Mouse (Mus musculus) brain, adult 2 months (tissue): ENCODE measurements around the gene Calm3.
A peak's percentile ranks its signal among the peaks of the same experiment; 100 is the strongest.

ENCODE experiments used
- DNase-seq: peaks from one replicate; pipeline ENCODE4 v3.0.0; 2011; ENCODE audit warnings: low read depth, low spot score

Gene Calm3

GRCm38 (mm10) chr7:16891641-16892351 lies 32.1 kb downstream of the Calm3 start, which contains the start of gene Gng8:
TSS of gene Gng8 (plus strand) at chr7:16891786.
- peak; percentile 93 for DNase-seq

GRCm38 (mm10) chr7:16890944-16891343 lies 33.0 kb downstream of the Calm3 start:
- peak; percentile 54 for DNase-seq

- DNase-seq = no peak
Observed at GRCm38 (mm10) chr7:16890536-16890935, 33.4 kb downstream of the Calm3 start.

- no peak for DNase-seq
Observed at GRCm38 (mm10) chr7:16885905-16886304, 38.0 kb downstream of the Calm3 start.

- DNase-seq = no peak
Observed at GRCm38 (mm10) chr7:16885271-16885776, 38.6 kb downstream of the Calm3 start.

- DNase-seq = no peak
Observed at GRCm38 (mm10) chr7:16884334-16884733, 39.6 kb downstream of the Calm3 start.

GRCm38 (mm10) chr7:16883162-16883561 lies 40.8 kb downstream of the Calm3 start:
- DNase-seq = no peak

GRCm38 (mm10) chr7:16880615-16881014 lies 43.3 kb downstream of the Calm3 start:
- no peak for DNase-seq

GRCm38 (mm10) chr7:16879796-16880547 lies 43.9 kb downstream of the Calm3 start:
- DNase-seq = peak; percentile 83

- DNase-seq = no peak
Observed at GRCm38 (mm10) chr7:16877717-16878116, 46.2 kb downstream of the Calm3 start.

- no peak for DNase-seq
Observed at GRCm38 (mm10) chr7:16876608-16877007, 47.3 kb downstream of the Calm3 start.

- no peak for DNase-seq
Observed at GRCm38 (mm10) chr7:16876006-16876405, 47.9 kb downstream of the Calm3 start.

- no peak for DNase-seq
Observed at GRCm38 (mm10) chr7:16875326-16875725, 48.6 kb downstream of the Calm3 start.

- no peak for DNase-seq
Observed at GRCm38 (mm10) chr7:16875310-16875325, 48.8 kb downstream of the Calm3 start, which contains the start of gene Dact3. TSS of gene Dact3 (plus strand) at chr7:16875317.

GRCm38 (mm10) chr7:16874756-16875309 lies 49.1 kb downstream of the Calm3 start:
- peak; percentile 100 for DNase-seq

GRCm38 (mm10) chr7:16874190-16874589 lies 49.7 kb downstream of the Calm3 start:
- DNase-seq = peak; percentile 94

- DNase-seq = no peak
Observed at GRCm38 (mm10) chr7:16873392-16873791, 50.5 kb downstream of the Calm3 start.

- no peak for DNase-seq
Observed at GRCm38 (mm10) chr7:16872478-16872877, 51.4 kb downstream of the Calm3 start.

- no peak for DNase-seq
Observed at GRCm38 (mm10) chr7:16871600-16871999, 52.3 kb downstream of the Calm3 start.

GRCm38 (mm10) chr7:16869497-16869896 lies 54.4 kb downstream of the Calm3 start:
- DNase-seq = peak; percentile 100

- DNase-seq = no peak
Observed at GRCm38 (mm10) chr7:16867488-16867887, 56.4 kb downstream of the Calm3 start.
